Mouse (Mus musculus) CH12.LX (cell line): ENCODE data around the gene Fbp1. TPM values are rescaled to one million over a fixed set of nuclear protein-coding genes. Genes with fewer than 3 reads are reported as not detected.

Experiments used
- DNase-seq: peaks from one replicate; pipeline ENCODE4 v3.0.0-alpha.2; 2013; ENCODE audit errors: extremely low read depth
- H3K27ac ChIP-seq: 2 replicates; pipeline ENCODE4 v1.5.1; 2012; ENCODE audit warnings: low read depth, mild to moderate bottlenecking, control low read depth, moderate library complexity; ENCODE audit not compliant: insufficient read depth
- H3K27me3 ChIP-seq: replicated peaks from 2 replicates; pipeline ENCODE3; 2012; ENCODE audit warnings: inconsistent platforms
- H3K36me3 ChIP-seq, 2 experiments: replicated peaks in 1 of 2; 2 replicates each; pipeline versions ENCODE3 to v1.6.1; 2012; ENCODE audit warnings: inconsistent platforms in 1 of 2, low read length in 1 of 2, mild to moderate bottlenecking in 1 of 2, mixed read lengths in 1 of 2, moderate library complexity in 1 of 2; ENCODE audit not compliant: control insufficient read depth in 1 of 2, insufficient read depth in 1 of 2
- H3K4me1 ChIP-seq, 2 experiments: 2 replicates each; pipeline ENCODE4 v1.6.1; 2012; ENCODE audit warnings: inconsistent platforms in 1 of 2, moderate library complexity in 1 of 2; ENCODE audit not compliant: insufficient read depth in 2 of 2, control insufficient read depth in 1 of 2
- H3K4me2 ChIP-seq: 2 replicates; pipeline ENCODE4 v1.6.1; 2012; ENCODE audit warnings: low read depth, mild to moderate bottlenecking, control low read depth; ENCODE audit not compliant: poor library complexity, insufficient read depth, severe bottlenecking
- H3K4me3 ChIP-seq, 3 experiments: fragments of 150-350 bp in 1 of 3; sonication (generic) in 1 of 3; replicated peaks in 1 of 3; 2 replicates each; pipeline versions ENCODE3 to v1.5.1; 2011 to 2012; ENCODE audit warnings: low read depth in 2 of 3, low read length in 2 of 3, mild to moderate bottlenecking in 2 of 3, moderate library complexity in 2 of 3, control low read depth in 1 of 3, improper control_type of control experiment in 1 of 3, inconsistent platforms in 1 of 3, mixed read lengths in 1 of 3; ENCODE audit not compliant: poor library complexity in 1 of 3
- H3K79me2 ChIP-seq: replicated peaks from 2 replicates; pipeline ENCODE4 v1.6.1; 2012; ENCODE audit warnings: mild to moderate bottlenecking, moderate library complexity; ENCODE audit not compliant: control insufficient read depth, poor library complexity, insufficient read depth, severe bottlenecking; ENCODE audit errors: extremely low read depth
- H3K9ac ChIP-seq: 2 replicates; pipeline ENCODE4 v1.6.1; 2012; ENCODE audit warnings: low read depth, mild to moderate bottlenecking, control low read depth, moderate library complexity; ENCODE audit not compliant: insufficient read depth
- H3K9me3 ChIP-seq: replicated peaks from 2 replicates; pipeline ENCODE3; 2012; ENCODE audit warnings: low read length, inconsistent platforms, mixed read lengths
- BHLHE40 ChIP-seq: IDR thresholded peaks from 2 replicates; pipeline ENCODE4 v1.6.1; 2011; ENCODE audit warnings: mild to moderate bottlenecking, low read depth, low read length, improper control_type of control experiment
- CHD1 ChIP-seq: IDR thresholded peaks from 2 replicates; pipeline ENCODE4 v1.6.1; 2012; ENCODE audit warnings: low read depth, low read length, improper control_type of control experiment, inconsistent platforms
- CTCF ChIP-seq, 2 experiments: IDR thresholded peaks in 1 of 2; conservative IDR thresholded peaks in 1 of 2; 2 replicates each; pipeline ENCODE4 v1.5.1; 2011 to 2012; ENCODE audit warnings: low read depth in 2 of 2, low read length in 2 of 2, improper control_type of control experiment in 1 of 2, inconsistent platforms in 1 of 2, mild to moderate bottlenecking in 1 of 2, moderate library complexity in 1 of 2
- ELF1 ChIP-seq: IDR thresholded peaks from 2 replicates; pipeline ENCODE4 v1.6.1; 2014; ENCODE audit warnings: low read depth, mild to moderate bottlenecking, inconsistent platforms, low read length, improper control_type of control experiment
- HCFC1 ChIP-seq: IDR thresholded peaks from 2 replicates; pipeline ENCODE4 v1.6.1; 2012; ENCODE audit warnings: low read depth, mild to moderate bottlenecking, inconsistent platforms, low read length, improper control_type of control experiment
- KAT2A ChIP-seq: IDR thresholded peaks from 2 replicates; pipeline ENCODE4 v1.6.1; 2012; ENCODE audit warnings: low read length, improper control_type of control experiment, inconsistent platforms; ENCODE audit not compliant: insufficient replicate concordance
- MEF2A ChIP-seq: IDR thresholded peaks from 2 replicates; pipeline ENCODE4 v1.6.1; 2014; ENCODE audit warnings: low read depth, mild to moderate bottlenecking, inconsistent platforms, low read length, improper control_type of control experiment, borderline replicate concordance
- MXI1 ChIP-seq: IDR thresholded peaks from 2 replicates; pipeline ENCODE4 v1.6.1; 2011; ENCODE audit warnings: mild to moderate bottlenecking, low read depth, low read length, improper control_type of control experiment
- NELFE ChIP-seq: IDR thresholded peaks from 2 replicates; pipeline ENCODE4 v1.6.1; 2011; ENCODE audit warnings: low read depth, low read length, improper control_type of control experiment
- NRF1 ChIP-seq: IDR thresholded peaks from 2 replicates; pipeline ENCODE4 v1.6.1; 2014; ENCODE audit warnings: low read depth, mild to moderate bottlenecking, inconsistent platforms, low read length, improper control_type of control experiment, moderate library complexity
- POLR2A ChIP-seq: IDR thresholded peaks from 2 replicates; pipeline ENCODE4 v1.6.1; 2011; ENCODE audit warnings: low read depth, mild to moderate bottlenecking, improper control_type of control experiment, low read length
- SIN3A ChIP-seq: IDR thresholded peaks from 2 replicates; pipeline ENCODE4 v1.6.1; 2012; ENCODE audit warnings: low read length, improper control_type of control experiment, inconsistent platforms
- TCF12 ChIP-seq: IDR thresholded peaks from 2 replicates; pipeline ENCODE4 v1.6.1; 2014; ENCODE audit warnings: low read depth, mild to moderate bottlenecking, inconsistent platforms, low read length, improper control_type of control experiment
- USF1 ChIP-seq: IDR thresholded peaks from 2 replicates; pipeline ENCODE4 v1.6.1; 2014; ENCODE audit warnings: low read depth, mild to moderate bottlenecking, inconsistent platforms, low read length, improper control_type of control experiment
- USF2 ChIP-seq: conservative IDR thresholded peaks from 2 replicates; pipeline ENCODE4 v1.6.1; 2011; ENCODE audit warnings: low read depth, low read length, improper control_type of control experiment
- ZNF384 ChIP-seq: IDR thresholded peaks from 2 replicates; pipeline ENCODE4 v1.6.1; 2012; ENCODE audit warnings: low read depth, low read length, improper control_type of control experiment, inconsistent platforms
- dilution Hi-C: fragments of 300-500 bp; cut with MboI; formaldehyde crosslinking; loops from 2 replicates; pipeline ENCODE4 v1.14.3; 2020; ENCODE audit warnings: low sequenced_read_pairs; ENCODE audit not compliant: extremely low pct_unique_long_range_greater_than_20kb, extremely low pct_ligation_motif_present
- in situ Hi-C: fragments of 300-500 bp; cut with MboI; formaldehyde crosslinking; loops from 3 replicates; pipeline ENCODE4 v1.14.3; 2019; ENCODE audit warnings: low sequenced_read_pairs, low pct_ligation_motif_present, low pct_unique_long_range_greater_than_20kb, mixed read lengths
- polyA plus RNA-seq: library from polyadenylated mRNA; unstranded; fragments of >175 nt; gene quantifications from 2 replicates; pipeline ENCODE4 v1.2.1, GENCODE M21; 2012; ENCODE audit warnings: low read depth; ENCODE audit not compliant: insufficient read length
- total RNA-seq, 2 experiments: library from RNA; depleted of rRNA; stranded (reverse); fragments of 300-350 nt in 1 of 2; fragments of >200 nt in 1 of 2; gene quantifications; 2 replicates each; pipeline ENCODE4 v1.2.3; 2012 to 2014

Fbp1 gene
- total and polyA plus RNA-seq, 3 experiments = not detected

GRCm38 (mm10) chr13:62881336-62881735 lies 6.7 kb downstream of the Fbp1 start:
- TF ChIP-seq NELFE (no peak), TCF12 (no peak), MXI1 (no peak), NRF1 (no peak), CHD1 (no peak), POLR2A (no peak)
- H3K9me3 ChIP-seq = no peaks in the 10 kb centered on the region
- no peaks in the 10 kb centered on the region for H3K36me3 ChIP-seq
- no peaks in the 10 kb centered on the region for H3K27me3 ChIP-seq
- H3K4me3 ChIP-seq = no peak overlapping the region
- in situ Hi-C loops (no loop called here), dilution Hi-C loops (no loop called here)
- H3K4me1 ChIP-seq = peaks cover 3 to 15% of the 10 kb centered on the region in 2 experiments; a peak in 2 of 4 replicates
- H3K79me2 ChIP-seq = no peaks in the 10 kb centered on the region
- no peak overlapping the region for H3K9ac ChIP-seq
- H3K27ac ChIP-seq = no peak overlapping the region
- H3K4me2 ChIP-seq = no peak overlapping the region
- no peak for DNase-seq

- Histone ChIP-seq H3K9me3 (no peaks in the 10 kb centered on the region), H3K36me3 (no peaks in the 10 kb centered on the region), H3K27me3 (no peaks in the 10 kb centered on the region), H3K4me1 (peaks cover 5 to 15% of the 10 kb centered on the region in 2 experiments; a peak in 2 of 4 replicates), H3K27ac (no peak overlapping the region), H3K4me3 (no peak overlapping the region), H3K9ac (no peak overlapping the region), H3K79me2 (no peaks in the 10 kb centered on the region), H3K4me2 (no peak overlapping the region)
- TF ChIP-seq ELF1 (0 out of 2 replicates have a peak, but pooled peaks have one; percentile 20), USF2 (no peak), POLR2A (no peak), CTCF (conservative IDR thresholded peaks at IDR 0.05 in 1 of 2, IDR thresholded peaks at IDR 0.05 in 1 of 2; ENCODE audit: low read depth in 2 of 2, low read length in 2 of 2) (no peak), SIN3A (no peak)
- in situ Hi-C loops (no loop called here), dilution Hi-C loops (no loop called here)
- peak; percentile 27 for DNase-seq
These were observed 8.1 kb downstream of the Fbp1 start for GRCm38 (mm10) chr13:62879831-62880615.

GRCm38 (mm10) chr13:62879411-62879810 lies 8.7 kb downstream of the Fbp1 start:
- H3K36me3 ChIP-seq = no peaks in the 10 kb centered on the region
- no peak overlapping the region for H3K27ac ChIP-seq
- H3K27me3 ChIP-seq = no peaks in the 10 kb centered on the region
- in situ Hi-C loops (no loop called here), dilution Hi-C loops (no loop called here)
- H3K4me3 ChIP-seq = no peak overlapping the region
- no peak overlapping the region for H3K4me2 ChIP-seq
- no peaks in the 10 kb centered on the region for H3K79me2 ChIP-seq
- H3K9ac ChIP-seq = no peak overlapping the region
- no peak for DNase-seq
- no peak for TF ChIP-seq USF1
- no peak for TF ChIP-seq TCF12
- no peak for TF ChIP-seq ZNF384
- TF ChIP-seq NELFE = no peak
- no peak for TF ChIP-seq CHD1
- TF ChIP-seq BHLHE40 = no peak
- no peak for TF ChIP-seq MEF2A
- TF ChIP-seq HCFC1 = no peak
- no peak for TF ChIP-seq KAT2A
- peaks cover 5 to 15% of the 10 kb centered on the region in 2 experiments; a peak in 2 of 4 replicates for H3K4me1 ChIP-seq
- no peaks in the 10 kb centered on the region for H3K9me3 ChIP-seq
